Mouse (Mus musculus) thymus, postnatal 14 days (tissue): Measurements from ENCODE around the gene 1700001O22Rik.

ENCODE experiments used
- DNase-seq: peaks from one replicate; pipeline ENCODE4 v3.0.0; 2021

Gene 1700001O22Rik

GRCm38 (mm10) chr2:30803604-30804003 is at the start of gene 1700001O22Rik:
1700001O22Rik (minus strand) TSS chr2:30803661.
- DNase-seq: no peak

- DNase-seq: no peak
These were observed 49.4 kb upstream of the 1700001O22Rik start for GRCm38 (mm10) chr2:30852771-30853313.

- DNase-seq: no peak
These were observed 47.1 kb upstream of the 1700001O22Rik start for GRCm38 (mm10) chr2:30850581-30850980.

GRCm38 (mm10) chr2:30848184-30848583 is 44.7 kb upstream of the 1700001O22Rik start:
- no peak for DNase-seq

- DNase-seq: no peak
These were observed 43.3 kb upstream of the 1700001O22Rik start for GRCm38 (mm10) chr2:30846723-30847122.

- DNase-seq: no peak
These were observed 42.8 kb upstream of the 1700001O22Rik start for GRCm38 (mm10) chr2:30846236-30846635.

- DNase-seq: no peak
These were observed 42.0 kb upstream of the 1700001O22Rik start for GRCm38 (mm10) chr2:30845152-30846070.

GRCm38 (mm10) chr2:30842615-30843014 is 39.2 kb upstream of the 1700001O22Rik start:
- DNase-seq: no peak

- DNase-seq: no peak
These were observed 33.0 kb upstream of the 1700001O22Rik start for GRCm38 (mm10) chr2:30836238-30836990.

GRCm38 (mm10) chr2:30834373-30835022 is 31.0 kb upstream of the 1700001O22Rik start, which contains the start of gene Prrx2:
Prrx2 (plus strand) TSS chr2:30834972.
- no peak for DNase-seq

GRCm38 (mm10) chr2:30833644-30834043 is 30.2 kb upstream of the 1700001O22Rik start:
- no peak for DNase-seq

GRCm38 (mm10) chr2:30830283-30830795 is 26.9 kb upstream of the 1700001O22Rik start, which contains the start of gene Asb6:
Asb6 (minus strand) TSS chr2:30830333.
- DNase-seq: no peak

- DNase-seq: peak; percentile 70
These were observed 25.9 kb upstream of the 1700001O22Rik start for GRCm38 (mm10) chr2:30829315-30829714.

- DNase-seq: peak; percentile 95
These were observed 24.5 kb upstream of the 1700001O22Rik start for GRCm38 (mm10) chr2:30827749-30828475.

- peak; percentile 60 for DNase-seq
These were observed 23.6 kb upstream of the 1700001O22Rik start for GRCm38 (mm10) chr2:30826825-30827748.

- no peak for DNase-seq
These were observed 20.1 kb upstream of the 1700001O22Rik start for GRCm38 (mm10) chr2:30823385-30824153.

- no peak for DNase-seq
These were observed 19.0 kb upstream of the 1700001O22Rik start for GRCm38 (mm10) chr2:30822460-30822859.

GRCm38 (mm10) chr2:30821073-30821472 is 17.6 kb upstream of the 1700001O22Rik start:
- DNase-seq: no peak

GRCm38 (mm10) chr2:30819873-30820272 is 16.4 kb upstream of the 1700001O22Rik start:
- no peak for DNase-seq

- no peak for DNase-seq
These were observed 12.9 kb upstream of the 1700001O22Rik start for GRCm38 (mm10) chr2:30816383-30816782.
